Mouse (Mus musculus): Measurements from ENCODE around the gene Olfr341.

Olfr341 gene

DNA sequence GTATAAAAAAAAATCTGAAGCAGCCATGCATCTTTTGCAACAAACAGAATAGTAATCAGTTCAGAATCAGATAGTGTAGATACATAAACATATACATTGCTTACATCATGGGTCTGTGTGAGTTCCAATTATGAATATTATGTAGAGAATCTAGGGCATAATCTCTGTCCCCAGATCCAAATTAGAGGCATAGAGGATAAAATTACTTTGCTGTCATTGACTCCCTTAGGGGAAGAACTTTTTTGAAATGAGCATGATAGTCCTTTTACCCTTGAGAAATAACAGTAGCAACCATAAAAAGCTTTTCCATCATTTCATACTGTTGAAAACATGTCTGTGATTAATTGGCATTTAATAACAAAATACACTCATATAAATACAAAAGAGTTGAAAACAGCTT, at the start of gene Olfr341:
Gene Olfr341 (minus strand): TSS at position 101 of the 400 bp plus-strand sequence.
- TF ChIP-seq NANOG (IDR thresholded peaks at IDR 0.05; ENCODE audit: borderline replicate concordance, low read length), result no peak
- no peak for TF ChIP-seq CTCF (conservative IDR thresholded peaks at IDR 0.05; ENCODE audit: low read length)
- no peak for TF ChIP-seq POU5F1 (IDR thresholded peaks at IDR 0.05; ENCODE audit: borderline replicate concordance, low read length)
- Histone ChIP-seq H3K27me3 (ENCODE audit: insufficient read depth, low read length) (no peaks in the 10 kb centered on the region), H3K9me3 (ENCODE audit: low read length) (no peaks in the 10 kb centered on the region), H3K4me3 (replicated peaks; ENCODE audit: low read length) (no peak within 1 kb of the TSS), H3K36me3 (ENCODE audit: insufficient read depth, low read length) (no peaks in the 10 kb centered on the region), H3K4me1 (replicated peaks; ENCODE audit: low read depth, low read length) (no peaks in the 10 kb centered on the region)

DNA sequence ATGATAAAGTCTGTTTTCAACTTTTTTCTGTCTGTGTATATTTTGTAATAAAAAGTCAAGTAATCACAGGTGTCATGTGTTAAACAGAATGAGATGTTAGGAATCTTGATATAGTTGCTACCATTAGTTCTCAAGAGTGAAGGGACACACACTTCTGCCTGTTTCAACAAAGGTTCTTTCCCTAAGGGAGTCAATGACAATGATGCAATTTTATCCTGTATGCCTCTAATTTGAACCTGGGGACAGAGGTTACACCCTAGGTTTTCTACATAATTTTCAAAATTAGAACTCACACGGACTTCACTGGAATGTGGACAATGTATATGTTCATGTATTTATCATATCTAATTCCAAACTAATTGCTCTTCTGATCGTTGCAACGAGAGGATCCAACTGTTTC, 42.4 kb upstream of the Olfr341 start, which contains the start of gene Olfr342:
Gene Olfr342 (plus strand): TSS at position 301 of the 400 bp plus-strand sequence.
- Histone ChIP-seq H3K9me3 (ENCODE audit: low read length) (no peaks in the 10 kb centered on the region), H3K4me1 (replicated peaks; ENCODE audit: low read depth, low read length) (no peaks in the 10 kb centered on the region), H3K36me3 (ENCODE audit: insufficient read depth, low read length) (no peaks in the 10 kb centered on the region), H3K27me3 (ENCODE audit: insufficient read depth, low read length) (no peaks in the 10 kb centered on the region), H3K4me3 (replicated peaks; ENCODE audit: low read length) (no peak within 1 kb of the TSS)
- TF ChIP-seq CTCF (conservative IDR thresholded peaks at IDR 0.05; ENCODE audit: low read length), result no peak
- no peak for TF ChIP-seq POU5F1 (IDR thresholded peaks at IDR 0.05; ENCODE audit: borderline replicate concordance, low read length)
- TF ChIP-seq NANOG (IDR thresholded peaks at IDR 0.05; ENCODE audit: borderline replicate concordance, low read length), result no peak

DNA sequence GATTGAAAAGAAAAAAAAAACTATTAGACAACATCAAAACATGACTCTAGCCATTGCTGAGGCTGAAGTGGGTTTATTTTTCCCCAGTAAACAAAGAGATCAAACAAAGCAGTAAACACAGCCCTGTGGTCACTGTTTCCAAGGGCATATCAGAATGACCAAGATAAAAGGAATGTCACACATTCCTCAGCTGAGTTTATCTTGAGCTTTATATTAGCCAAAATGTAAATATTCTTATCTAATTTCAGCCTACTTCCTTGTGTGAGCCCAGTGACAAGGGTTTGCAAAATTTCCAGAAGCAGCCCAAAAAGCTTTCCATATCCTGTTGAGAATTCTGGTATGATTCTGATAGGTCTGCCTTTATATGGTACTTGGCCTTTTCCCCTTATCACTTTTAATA, 8.6 kb downstream of the Olfr341 start:
- no peaks in the 10 kb centered on the region for H3K4me1 ChIP-seq (replicated peaks; ENCODE audit: low read depth, low read length)
- no peaks in the 10 kb centered on the region for H3K36me3 ChIP-seq (ENCODE audit: insufficient read depth, low read length)
- peaks cover 39% of the 10 kb centered on the region for H3K9me3 ChIP-seq (ENCODE audit: low read length)
- no peaks in the 10 kb centered on the region for H3K27me3 ChIP-seq (ENCODE audit: insufficient read depth, low read length)
- TF ChIP-seq POU5F1 (IDR thresholded peaks at IDR 0.05; ENCODE audit: borderline replicate concordance, low read length), result no peak
- TF ChIP-seq CTCF (conservative IDR thresholded peaks at IDR 0.05; ENCODE audit: low read length), result no peak
- no peak for TF ChIP-seq NANOG (IDR thresholded peaks at IDR 0.05; ENCODE audit: borderline replicate concordance, low read length)
- no peak overlapping the region for H3K4me3 ChIP-seq (replicated peaks; ENCODE audit: low read length)

DNA sequence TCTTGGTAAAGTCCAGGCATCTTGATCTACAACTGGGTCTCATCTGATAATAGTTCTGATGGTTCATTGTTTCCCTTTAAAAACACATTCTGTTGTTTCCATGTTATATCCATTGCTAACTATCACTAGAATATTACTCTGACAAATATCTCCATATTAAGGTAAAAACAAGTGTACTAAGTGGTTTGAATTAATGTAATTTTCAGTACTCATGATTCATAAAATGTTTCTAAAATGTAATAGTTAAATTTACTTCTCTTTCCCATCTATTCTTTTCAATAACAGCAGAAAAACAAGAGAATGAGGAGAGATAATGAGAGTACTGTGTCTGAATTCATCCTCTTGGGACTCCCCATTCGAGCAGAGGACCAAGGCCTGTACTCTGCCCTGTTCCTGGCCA, 30.0 kb downstream of the Olfr341 start, which contains the start of gene Olfr340:
Gene Olfr340 (plus strand): TSS at position 301 of the 400 bp plus-strand sequence.
- TF ChIP-seq NANOG (IDR thresholded peaks at IDR 0.05; ENCODE audit: borderline replicate concordance, low read length), result no peak
- no peak for TF ChIP-seq POU5F1 (IDR thresholded peaks at IDR 0.05; ENCODE audit: borderline replicate concordance, low read length)
- H3K4me3 ChIP-seq (replicated peaks; ENCODE audit: low read length), result no peak within 1 kb of the TSS
- no peaks in the 10 kb centered on the region for H3K36me3 ChIP-seq (ENCODE audit: insufficient read depth, low read length)
- H3K4me1 ChIP-seq (replicated peaks; ENCODE audit: low read depth, low read length), result no peaks in the 10 kb centered on the region
- H3K27me3 ChIP-seq (ENCODE audit: insufficient read depth, low read length), result no peaks in the 10 kb centered on the region
- peaks cover 15% of the 10 kb centered on the region for H3K9me3 ChIP-seq (ENCODE audit: low read length)

Measured in E14TG2a.4 (cell line).